Mouse (Mus musculus) ES-Bruce4 (cell line): Measurements from ENCODE around the gene 4930469K13Rik. TPM values are rescaled to one million over a fixed set of nuclear protein-coding genes. Genes with fewer than 3 reads are reported as not detected.

Source experiments
- H3K27ac ChIP-seq: 2 replicates; pipeline ENCODE4 v1.5.1; 2012; ENCODE audit warnings: low read length, inconsistent platforms; ENCODE audit not compliant: insufficient read depth
- H3K27me3 ChIP-seq: 2 replicates; pipeline ENCODE4 v1.6.1; 2012; ENCODE audit warnings: mild to moderate bottlenecking, low read length, inconsistent platforms; ENCODE audit not compliant: control insufficient read depth, poor library complexity, insufficient read depth, severe bottlenecking
- H3K36me3 ChIP-seq: 2 replicates; pipeline ENCODE4 v1.6.1; 2012; ENCODE audit warnings: inconsistent platforms, mild to moderate bottlenecking, low read length, moderate library complexity; ENCODE audit not compliant: control insufficient read depth, poor library complexity, insufficient read depth, severe bottlenecking
- H3K4me1 ChIP-seq: one replicate; pipeline ENCODE4 v1.8.1; 2011; ENCODE audit warnings: low read length; ENCODE audit not compliant: control insufficient read depth, insufficient read depth
- H3K4me3 ChIP-seq: 2 replicates; pipeline ENCODE4 v1.5.1; 2011; ENCODE audit warnings: low read depth, mild to moderate bottlenecking, low read length
- H3K9ac ChIP-seq: 2 replicates; pipeline ENCODE4 v1.6.1; 2012; ENCODE audit warnings: low read depth, mild to moderate bottlenecking, inconsistent platforms; ENCODE audit not compliant: poor library complexity, severe bottlenecking
- H3K9me3 ChIP-seq: replicated peaks from 2 replicates; pipeline ENCODE4 v1.6.1; 2012; ENCODE audit warnings: mild to moderate bottlenecking, low read length, inconsistent platforms; ENCODE audit not compliant: control insufficient read depth, poor library complexity, insufficient read depth, severe bottlenecking
- CTCF ChIP-seq: IDR thresholded peaks from one replicate; pipeline ENCODE4 v1.8.1; 2011; ENCODE audit warnings: low read depth, low read length
- EP300 ChIP-seq: IDR thresholded peaks from 2 replicates; pipeline ENCODE4 v1.6.1; 2011; ENCODE audit warnings: low read depth, low read length; ENCODE audit not compliant: insufficient read depth
- POLR2A ChIP-seq: IDR thresholded peaks from one replicate; pipeline ENCODE4 v1.8.1; 2011; ENCODE audit warnings: low read length; ENCODE audit not compliant: insufficient read depth
- polyA plus RNA-seq: library from polyadenylated mRNA; stranded (reverse); fragments of >200 nt; gene quantifications from 2 replicates; pipeline ENCODE4 v1.2.4, GENCODE M21; 2011; ENCODE audit warnings: low read depth; ENCODE audit not compliant: missing spikeins, insufficient read depth, insufficient read length

The 4930469K13Rik gene
- polyA plus RNA-seq, 1 experiment, result not detected

- Histone ChIP-seq H3K36me3 (no peaks in the 10 kb centered on the region), H3K27ac (no peak overlapping the region), H3K9ac (no peak overlapping the region), H3K9me3 (no peaks in the 10 kb centered on the region), H3K27me3 (no peaks in the 10 kb centered on the region), H3K4me1 (no peaks in the 10 kb centered on the region), H3K4me3 (no peak overlapping the region)
- no peak for TF ChIP-seq CTCF
- no peak for TF ChIP-seq EP300
- no peak for TF ChIP-seq POLR2A
Observed at GRCm38 (mm10) chr11:34086164-34086751, 12.1 kb downstream of the 4930469K13Rik start.

- H3K9ac ChIP-seq, result no peak overlapping the region
- no peaks in the 10 kb centered on the region for H3K27me3 ChIP-seq
- H3K36me3 ChIP-seq, result no peaks in the 10 kb centered on the region
- H3K27ac ChIP-seq, result no peak overlapping the region
- no peak for TF ChIP-seq EP300
- no peak for TF ChIP-seq POLR2A
- TF ChIP-seq CTCF, result no peak
- H3K9me3 ChIP-seq, result no peaks in the 10 kb centered on the region
- no peak overlapping the region for H3K4me3 ChIP-seq
- H3K4me1 ChIP-seq, result no peaks in the 10 kb centered on the region
Observed at GRCm38 (mm10) chr11:34084639-34085038, 13.7 kb downstream of the 4930469K13Rik start.

GRCm38 (mm10) chr11:34083795-34084194 lies 14.6 kb downstream of the 4930469K13Rik start:
- Histone ChIP-seq H3K27ac (no peak overlapping the region), H3K4me1 (no peaks in the 10 kb centered on the region), H3K9me3 (no peaks in the 10 kb centered on the region), H3K4me3 (no peak overlapping the region), H3K36me3 (no peaks in the 10 kb centered on the region), H3K9ac (no peak overlapping the region), H3K27me3 (no peaks in the 10 kb centered on the region)
- TF ChIP-seq POLR2A (no peak), EP300 (no peak), CTCF (no peak)

GRCm38 (mm10) chr11:34079542-34080464 lies 18.6 kb downstream of the 4930469K13Rik start:
- Histone ChIP-seq H3K27me3 (no peaks in the 10 kb centered on the region), H3K27ac (no peak overlapping the region), H3K9ac (no peak overlapping the region), H3K4me1 (no peaks in the 10 kb centered on the region), H3K36me3 (no peaks in the 10 kb centered on the region), H3K4me3 (no peak overlapping the region), H3K9me3 (no peaks in the 10 kb centered on the region)
- TF ChIP-seq CTCF (no peak), POLR2A (no peak), EP300 (no peak)

- TF ChIP-seq CTCF (no peak), POLR2A (no peak), EP300 (no peak)
Observed at GRCm38 (mm10) chr11:34078581-34078980, 19.8 kb downstream of the 4930469K13Rik start.

GRCm38 (mm10) chr11:34077870-34078269 lies 20.5 kb downstream of the 4930469K13Rik start:
- Histone ChIP-seq H3K4me3 (no peak overlapping the region), H3K9me3 (no peaks in the 10 kb centered on the region), H3K36me3 (no peaks in the 10 kb centered on the region), H3K27me3 (no peaks in the 10 kb centered on the region), H3K4me1 (no peaks in the 10 kb centered on the region), H3K9ac (no peak overlapping the region), H3K27ac (no peak overlapping the region)
- TF ChIP-seq EP300 (no peak), POLR2A (no peak), CTCF (no peak)

More at GRCm38 (mm10) chr11:34078581-34078980, 19.8 kb downstream of the 4930469K13Rik start:
- Histone ChIP-seq H3K9ac (no peak overlapping the region), H3K9me3 (no peaks in the 10 kb centered on the region), H3K27me3 (no peaks in the 10 kb centered on the region), H3K4me3 (no peak overlapping the region), H3K27ac (no peak overlapping the region), H3K36me3 (no peaks in the 10 kb centered on the region), H3K4me1 (no peaks in the 10 kb centered on the region)
